Mouse (Mus musculus) ES-E14 (cell line): ENCODE data around the gene Itgb3. TPM values are rescaled to one million over a fixed set of nuclear protein-coding genes. Genes with fewer than 3 reads are reported as not detected.

Source experiments
- DNase-seq: peaks from one replicate; pipeline ENCODE4 v3.0.0-alpha.2; 2013; ENCODE audit warnings: low read depth, low spot score
- H3K27ac ChIP-seq: 2 replicates; pipeline ENCODE4 v1.5.1; 2012; ENCODE audit warnings: low read depth, mild to moderate bottlenecking, low read length, moderate library complexity, mixed read lengths; ENCODE audit not compliant: poor library complexity, insufficient read depth, severe bottlenecking
- H3K36me3 ChIP-seq: 2 replicates; pipeline ENCODE4 v1.6.1; 2012; ENCODE audit warnings: mild to moderate bottlenecking, low read length, moderate library complexity, mixed read lengths; ENCODE audit not compliant: control insufficient read depth, poor library complexity, insufficient read depth, severe bottlenecking
- H3K4me1 ChIP-seq, 2 experiments: fragments of 150-350 bp in 1 of 2; sonication (generic) in 1 of 2; 2 replicates each; pipeline ENCODE4 v1.6.1; 2012; ENCODE audit warnings: low read length in 2 of 2, mild to moderate bottlenecking in 1 of 2, mixed read lengths in 1 of 2; ENCODE audit not compliant: control insufficient read depth in 2 of 2, insufficient read depth in 2 of 2, poor library complexity in 1 of 2
- H3K4me3 ChIP-seq, 2 experiments: fragments of 150-350 bp in 1 of 2; sonication (generic) in 1 of 2; 2 replicates each; pipeline ENCODE4 v1.5.1; 2012; ENCODE audit warnings: low read length in 2 of 2, low read depth in 1 of 2, mild to moderate bottlenecking in 1 of 2, mixed read lengths in 1 of 2; ENCODE audit not compliant: insufficient read depth in 1 of 2, poor library complexity in 1 of 2, severe bottlenecking in 1 of 2
- H3K9ac ChIP-seq: 2 replicates; pipeline ENCODE4 v1.6.1; 2012; ENCODE audit warnings: low read depth, mild to moderate bottlenecking, low read length, mixed read lengths; ENCODE audit not compliant: poor library complexity, insufficient read depth, severe bottlenecking
- H3K9me3 ChIP-seq: fragments of 150-350 bp; sonication (generic); 2 replicates; pipeline ENCODE4 v1.6.1; 2012; ENCODE audit warnings: low read depth, mild to moderate bottlenecking, low read length; ENCODE audit not compliant: control insufficient read depth, insufficient read depth
- CHD2 ChIP-seq: IDR thresholded peaks from 2 replicates; pipeline ENCODE4 v1.6.1; 2014; ENCODE audit warnings: mild to moderate bottlenecking, low read depth, low read length, inconsistent platforms
- HCFC1 ChIP-seq: IDR thresholded peaks from 2 replicates; pipeline ENCODE4 v1.6.1; 2012; ENCODE audit warnings: low read length, inconsistent platforms, borderline replicate concordance; ENCODE audit not compliant: insufficient read depth
- MAFK ChIP-seq: IDR thresholded peaks from 2 replicates; pipeline ENCODE4 v1.6.1; 2014; ENCODE audit warnings: mild to moderate bottlenecking, low read depth, low read length, inconsistent platforms; ENCODE audit not compliant: insufficient read depth
- ZC3H11A ChIP-seq: IDR thresholded peaks from 2 replicates; pipeline ENCODE4 v1.6.1; 2012; ENCODE audit warnings: low read depth, mild to moderate bottlenecking, inconsistent platforms, low read length, borderline replicate concordance
- ZNF384 ChIP-seq: IDR thresholded peaks from 2 replicates; pipeline ENCODE4 v1.6.1; 2012; ENCODE audit warnings: low read depth, low read length, inconsistent platforms
- in situ Hi-C, 2 experiments: fragments of 600-800 bp; cut with MboI; formaldehyde crosslinking; loops; one replicate each; pipeline ENCODE4 v1.15.1; 2025; ENCODE audit warnings: low sequenced_read_pairs in 2 of 2, inconsistent platforms in 1 of 2; ENCODE audit not compliant: unreplicated experiment in 2 of 2
- total RNA-seq: library from RNA; depleted of rRNA; stranded (reverse); fragments of 300-350 nt; gene quantifications from 2 replicates; pipeline ENCODE4 v1.2.3, GENCODE M21; 2012

Gene Itgb3
- total RNA-seq, 1 experiment = 7.7 TPM

DNA sequence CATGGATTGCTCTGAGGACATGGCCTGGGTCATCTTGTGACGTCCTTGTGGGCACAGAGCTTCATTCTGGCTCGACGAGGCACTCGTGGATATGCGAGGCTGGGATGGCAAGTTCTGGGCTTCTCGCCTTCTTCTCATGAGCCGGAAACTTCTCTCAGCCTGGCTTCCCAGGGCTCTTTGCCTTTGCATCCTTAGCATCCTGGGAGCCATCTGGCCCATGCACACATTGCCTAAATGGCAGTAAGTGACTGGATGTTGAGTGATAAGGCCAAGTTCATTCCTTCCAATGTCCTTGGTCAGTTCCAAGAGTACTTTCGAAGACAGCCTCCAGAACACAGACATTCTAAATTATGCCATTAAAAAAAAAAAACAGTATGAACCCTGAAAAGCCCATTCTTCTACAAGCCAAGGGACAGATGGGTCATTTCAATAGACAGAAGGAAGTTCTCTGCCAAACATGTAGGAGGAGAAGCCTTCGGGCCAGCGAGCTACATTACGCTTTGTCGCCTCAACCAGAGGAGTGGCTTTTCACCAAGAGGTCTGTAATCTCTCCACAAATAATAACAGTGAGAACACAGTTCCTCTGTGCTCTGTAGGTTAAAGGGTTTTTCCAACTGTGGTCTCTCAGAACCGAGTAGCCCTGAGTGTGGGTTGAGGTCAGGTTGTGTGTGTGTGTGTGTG lies 8.4 kb upstream of the Itgb3 start:
- no peak for TF ChIP-seq CHD2
- TF ChIP-seq ZNF384 = no peak
- TF ChIP-seq HCFC1 = no peak
- no peak for TF ChIP-seq MAFK
- no peak for TF ChIP-seq ZC3H11A
- in situ Hi-C loops = no loop called here
- no peak for DNase-seq
- no peaks in the 10 kb centered on the region for H3K9me3 ChIP-seq
- H3K27ac ChIP-seq = no peak overlapping the region
- H3K9ac ChIP-seq = no peak overlapping the region
- H3K4me3 ChIP-seq = no peak overlapping the region
- peaks cover 0 to 25% of the 10 kb centered on the region in 2 experiments; a peak in 2 of 4 replicates for H3K4me1 ChIP-seq
- H3K36me3 ChIP-seq = no peaks in the 10 kb centered on the region

DNA sequence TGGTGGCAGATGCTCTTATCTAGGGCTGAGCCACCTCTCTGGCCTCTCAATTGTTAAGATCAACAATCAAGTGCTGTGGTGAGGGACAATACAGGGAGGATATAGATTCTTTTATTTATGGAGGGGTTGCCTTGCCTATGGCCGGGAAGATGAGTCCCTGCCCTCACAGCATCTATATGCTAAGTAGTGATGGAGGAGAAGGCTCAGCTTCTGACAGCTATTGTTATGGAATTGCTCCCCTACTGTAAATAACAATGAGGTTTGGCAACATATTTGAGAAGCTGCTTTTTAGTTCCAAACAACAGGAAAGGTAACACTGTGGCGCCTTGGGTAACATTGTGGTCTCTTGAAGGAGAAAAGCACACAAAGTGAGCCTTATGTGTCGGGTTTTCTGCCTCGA lies 7.1 kb upstream of the Itgb3 start:
- Histone ChIP-seq H3K9ac (no peak overlapping the region), H3K4me1 (peaks cover 0 to 25% of the 10 kb centered on the region in 2 experiments; a peak in 2 of 4 replicates), H3K4me3 (no peak overlapping the region), H3K27ac (no peak overlapping the region), H3K9me3 (no peaks in the 10 kb centered on the region), H3K36me3 (no peaks in the 10 kb centered on the region)
- in situ Hi-C loops = no loop called here
- peak; percentile 60 for DNase-seq
- TF ChIP-seq MAFK (no peak), ZNF384 (no peak), HCFC1 (no peak), ZC3H11A (no peak), CHD2 (no peak)

DNA sequence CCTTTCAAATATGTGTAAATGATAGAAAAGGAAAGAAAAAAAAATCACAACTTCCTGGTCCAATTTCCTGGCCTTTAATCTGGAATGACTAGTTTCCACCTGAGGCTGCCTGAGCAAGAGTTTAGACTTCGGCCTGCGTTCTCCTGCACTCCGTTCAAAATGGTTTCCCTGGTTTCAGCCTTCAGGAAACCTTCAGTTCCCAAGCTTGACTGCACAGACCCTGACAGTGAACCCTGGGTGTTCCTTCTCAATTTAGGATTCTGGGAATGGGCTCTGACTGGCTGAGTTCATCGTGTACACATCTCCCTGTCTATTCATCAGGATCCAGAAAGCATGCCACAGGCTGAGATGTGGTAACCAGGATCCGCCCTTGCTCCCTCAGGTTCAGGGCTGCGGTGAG lies 3.6 kb upstream of the Itgb3 start:
- TF ChIP-seq ZC3H11A = no peak
- TF ChIP-seq HCFC1 = no peak
- no peak for TF ChIP-seq CHD2
- no peak for TF ChIP-seq ZNF384
- no peak for TF ChIP-seq MAFK
- Histone ChIP-seq H3K27ac (no peak overlapping the region), H3K36me3 (no peaks in the 10 kb centered on the region), H3K9me3 (no peaks in the 10 kb centered on the region), H3K4me1 (peaks cover 0 to 17% of the 10 kb centered on the region in 2 experiments; a peak in 2 of 4 replicates), H3K9ac (no peak overlapping the region), H3K4me3 (no peak overlapping the region)
- no peak for DNase-seq
- in situ Hi-C loops = no loop called here

DNA sequence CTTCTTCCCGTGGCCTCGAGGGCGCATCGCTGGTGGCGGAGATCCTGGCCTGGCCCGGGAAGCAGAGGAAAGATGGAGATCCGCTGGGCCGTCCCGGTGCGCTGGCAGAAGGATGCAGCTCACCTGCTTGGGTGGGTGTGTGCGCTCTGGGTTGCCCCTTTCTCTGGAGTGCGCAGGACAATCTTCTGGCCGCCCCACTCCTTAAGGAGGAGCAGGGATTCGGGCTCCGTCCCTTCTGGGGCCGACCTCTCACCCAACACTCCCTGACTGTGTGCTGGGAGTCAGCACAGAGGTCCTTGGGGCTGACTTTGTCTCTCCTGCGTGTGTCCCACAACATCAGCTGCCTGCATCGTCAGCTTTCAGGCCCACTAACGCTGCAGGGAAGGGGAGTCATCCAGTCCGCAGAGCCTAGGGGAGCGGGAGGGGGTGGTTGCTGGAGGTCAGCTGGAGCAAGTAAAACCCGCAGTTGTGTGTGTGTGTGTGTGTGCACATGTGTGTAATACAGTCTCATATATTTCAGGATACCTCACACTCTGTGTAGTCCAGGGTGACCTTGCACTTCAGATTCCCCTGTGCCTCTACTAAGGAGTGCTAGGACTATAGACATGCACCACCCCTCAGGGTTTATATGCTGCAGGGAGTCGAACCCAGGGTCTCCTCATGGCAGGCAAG lies 585 bp downstream of the Itgb3 start:
- Histone ChIP-seq H3K4me1 (peaks cover 0 to 3% of the 10 kb centered on the region in 2 experiments; a peak in 1 of 4 replicates), H3K9me3 (no peaks in the 10 kb centered on the region), H3K4me3 (peak overlapping the region; percentile 80 to 88), H3K36me3 (no peaks in the 10 kb centered on the region), H3K27ac (no peak overlapping the region), H3K9ac (peak overlapping the region; percentile 41)
- DNase-seq = no peak
- in situ Hi-C loops = no loop called here
- TF ChIP-seq MAFK = no peak
- no peak for TF ChIP-seq ZNF384
- TF ChIP-seq ZC3H11A = no peak
- TF ChIP-seq HCFC1 = no peak
- no peak for TF ChIP-seq CHD2
